Mouse (Mus musculus) lung, embryonic 15.5 days (tissue): Measurements from ENCODE around the gene Nfasc. TPM values are rescaled to one million over a fixed set of nuclear protein-coding genes. Genes with fewer than 3 reads are reported as not detected.

Experiments
- ATAC-seq: fragments of 200-750 bp; cut with Nextera tagmentation; 2 replicates; pipeline ENCODE4 v1.8.0; 2017; ENCODE audit warnings: moderate number of reproducible peaks, borderline replicate concordance; ENCODE audit not compliant: low FRiP score, low TSS enrichment; ENCODE audit errors: extremely low read depth
- H3K27ac ChIP-seq: fragments of 300-500 bp; sonication (generic); 2 replicates; pipeline ENCODE4 v1.5.1; 2015; ENCODE audit warnings: moderate library complexity, mild to moderate bottlenecking, inconsistent platforms
- H3K27me3 ChIP-seq: fragments of 300-500 bp; sonication (generic); 2 replicates; pipeline ENCODE4 v1.6.1; 2015; ENCODE audit warnings: inconsistent platforms
- H3K36me3 ChIP-seq: fragments of 300-500 bp; sonication (generic); 2 replicates; pipeline ENCODE4 v1.6.1; 2015; ENCODE audit warnings: inconsistent platforms
- H3K4me1 ChIP-seq: fragments of 300-500 bp; sonication (generic); 2 replicates; pipeline ENCODE4 v1.6.1; 2015; ENCODE audit warnings: inconsistent platforms
- H3K4me2 ChIP-seq: fragments of 300-500 bp; sonication (generic); 2 replicates; pipeline ENCODE4 v1.6.1; 2015; ENCODE audit warnings: inconsistent platforms, mild to moderate bottlenecking, moderate library complexity
- H3K4me3 ChIP-seq: fragments of 300-500 bp; sonication (generic); 2 replicates; pipeline ENCODE4 v1.5.1; 2015; ENCODE audit warnings: mild to moderate bottlenecking, inconsistent platforms
- H3K9ac ChIP-seq: fragments of 300-500 bp; sonication (generic); 2 replicates; pipeline ENCODE4 v1.6.1; 2015; ENCODE audit warnings: inconsistent platforms
- H3K9me3 ChIP-seq: fragments of 300-500 bp; sonication (generic); 2 replicates; pipeline ENCODE4 v1.6.1; 2016; ENCODE audit warnings: inconsistent platforms
- WGBS: fragments of 180-500 bp; shearing (Covaris S2); methylation state at CpG from one replicate; pipeline ENCODE4 v1.1.7; 2015; 5-methylcytosine and 5-hydroxymethylcytosine counted together
- polyA plus RNA-seq: library from polyadenylated mRNA; unstranded; fragments of >200 nt; fragmentation: Nextera tagmentation; extraction: Ambion mirVana; gene quantifications from 2 replicates; pipeline ENCODE4 v1.2.1, GENCODE M21; 2015

Gene Nfasc
- polyA plus RNA-seq, 1 experiment from 2014 or later = 0.65 TPM

- Histone ChIP-seq H3K27ac (no peak overlapping the region), H3K36me3 (no peaks in the 10 kb centered on the region), H3K9me3 (no peaks in the 10 kb centered on the region), H3K4me2 (no peak overlapping the region), H3K9ac (no peak overlapping the region), H3K4me1 (no peaks in the 10 kb centered on the region), H3K4me3 (no peak overlapping the region), H3K27me3 (no peaks in the 10 kb centered on the region)
- WGBS = 30% methylated on average over 2 of the region's 2 CpGs
- ATAC-seq = no peak
Observed at GRCm38 (mm10) chr1:132727548-132727947, 14.0 kb downstream of the Nfasc start.

- H3K9ac ChIP-seq = no peak overlapping the region
- H3K4me1 ChIP-seq = no peaks in the 10 kb centered on the region
- H3K27me3 ChIP-seq = no peaks in the 10 kb centered on the region
- WGBS = 65% methylated on average over 4 of the region's 4 CpGs
- no peak overlapping the region for H3K27ac ChIP-seq
- ATAC-seq = no peak
- H3K36me3 ChIP-seq = no peaks in the 10 kb centered on the region
- no peaks in the 10 kb centered on the region for H3K9me3 ChIP-seq
- H3K4me2 ChIP-seq = no peak overlapping the region
- H3K4me3 ChIP-seq = no peak overlapping the region
Observed at GRCm38 (mm10) chr1:132722362-132722761, 19.2 kb downstream of the Nfasc start.

- Histone ChIP-seq H3K9me3 (no peaks in the 10 kb centered on the region), H3K4me3 (no peak overlapping the region), H3K27me3 (no peaks in the 10 kb centered on the region; the same call in 1 of the 2 replicates), H3K4me2 (no peak overlapping the region), H3K36me3 (no peaks in the 10 kb centered on the region), H3K4me1 (no peaks in the 10 kb centered on the region), H3K9ac (no peak overlapping the region), H3K27ac (no peak overlapping the region)
- 58% methylated on average over 3 of the region's 3 CpGs for WGBS
- ATAC-seq = no peak
Observed at GRCm38 (mm10) chr1:132721266-132721665, 20.3 kb downstream of the Nfasc start.

- Histone ChIP-seq H3K4me1 (no peaks in the 10 kb centered on the region), H3K4me2 (no peak overlapping the region), H3K36me3 (no peaks in the 10 kb centered on the region), H3K9me3 (no peaks in the 10 kb centered on the region), H3K9ac (no peak overlapping the region), H3K27ac (no peak overlapping the region), H3K27me3 (no peaks in the 10 kb centered on the region; the same call in 1 of the 2 replicates), H3K4me3 (no peak overlapping the region)
- no peak for ATAC-seq
- 67% methylated on average over 5 of the region's 5 CpGs for WGBS
Observed at GRCm38 (mm10) chr1:132718225-132718624, 23.4 kb downstream of the Nfasc start.

- H3K27ac ChIP-seq = no peak overlapping the region
Observed at GRCm38 (mm10) chr1:132715044-132715443, 26.6 kb downstream of the Nfasc start.

GRCm38 (mm10) chr1:132709419-132709818, 32.2 kb downstream of the Nfasc start:
- no peak for ATAC-seq
- H3K36me3 ChIP-seq = no peaks in the 10 kb centered on the region
- H3K27ac ChIP-seq = no peak overlapping the region
- H3K4me3 ChIP-seq = no peak overlapping the region
- no peaks in the 10 kb centered on the region for H3K4me1 ChIP-seq
- H3K9me3 ChIP-seq = no peaks in the 10 kb centered on the region
- WGBS = 51% methylated on average over 5 of the region's 5 CpGs
- no peak overlapping the region for H3K4me2 ChIP-seq
- no peaks in the 10 kb centered on the region for H3K27me3 ChIP-seq
- H3K9ac ChIP-seq = no peak overlapping the region

More at GRCm38 (mm10) chr1:132715044-132715443, 26.6 kb downstream of the Nfasc start:
- 86% methylated on average over 9 of the region's 9 CpGs for WGBS
- no peak overlapping the region for H3K4me2 ChIP-seq
- H3K36me3 ChIP-seq = no peaks in the 10 kb centered on the region
- H3K4me3 ChIP-seq = no peak overlapping the region
- no peak for ATAC-seq
- H3K9ac ChIP-seq = no peak overlapping the region
- no peaks in the 10 kb centered on the region for H3K4me1 ChIP-seq
- H3K27me3 ChIP-seq = no peaks in the 10 kb centered on the region; the same call in 1 of the 2 replicates
- no peaks in the 10 kb centered on the region for H3K9me3 ChIP-seq

- H3K4me1 ChIP-seq = no peaks in the 10 kb centered on the region
- ATAC-seq = no peak
- H3K9me3 ChIP-seq = no peaks in the 10 kb centered on the region
- no peak overlapping the region for H3K27ac ChIP-seq
- H3K4me3 ChIP-seq = no peak overlapping the region
- no peaks in the 10 kb centered on the region for H3K36me3 ChIP-seq
- no peak overlapping the region for H3K4me2 ChIP-seq
- H3K27me3 ChIP-seq = no peaks in the 10 kb centered on the region
- WGBS = 44% methylated on average over 8 of the region's 8 CpGs
- no peak overlapping the region for H3K9ac ChIP-seq
Observed at GRCm38 (mm10) chr1:132707301-132707700, 34.3 kb downstream of the Nfasc start.

GRCm38 (mm10) chr1:132703467-132703866, 38.1 kb downstream of the Nfasc start:
- Histone ChIP-seq H3K27me3 (no peaks in the 10 kb centered on the region), H3K36me3 (no peaks in the 10 kb centered on the region), H3K4me1 (no peaks in the 10 kb centered on the region), H3K4me3 (no peak overlapping the region), H3K27ac (no peak overlapping the region), H3K9ac (no peak overlapping the region), H3K4me2 (no peak overlapping the region), H3K9me3 (no peaks in the 10 kb centered on the region)
- ATAC-seq = no peak
- 26% methylated on average over 5 of the region's 5 CpGs for WGBS

- WGBS = 69% methylated on average over 4 of the region's 4 CpGs
- H3K4me3 ChIP-seq = no peak overlapping the region
- H3K4me1 ChIP-seq = no peaks in the 10 kb centered on the region
- H3K36me3 ChIP-seq = no peaks in the 10 kb centered on the region
- H3K9me3 ChIP-seq = no peaks in the 10 kb centered on the region
- H3K9ac ChIP-seq = no peak overlapping the region
- no peaks in the 10 kb centered on the region for H3K27me3 ChIP-seq
- H3K4me2 ChIP-seq = no peak overlapping the region
- no peak for ATAC-seq
- no peak overlapping the region for H3K27ac ChIP-seq
Observed at GRCm38 (mm10) chr1:132696926-132697325, 44.7 kb downstream of the Nfasc start.

GRCm38 (mm10) chr1:132696232-132696631, 45.4 kb downstream of the Nfasc start:
- H3K27ac ChIP-seq = no peak overlapping the region
- H3K27me3 ChIP-seq = no peaks in the 10 kb centered on the region
- H3K4me2 ChIP-seq = no peak overlapping the region
- no peaks in the 10 kb centered on the region for H3K36me3 ChIP-seq
- H3K9me3 ChIP-seq = no peaks in the 10 kb centered on the region
- 27% methylated on average over 2 of the region's 2 CpGs for WGBS
- no peaks in the 10 kb centered on the region for H3K4me1 ChIP-seq
- H3K4me3 ChIP-seq = no peak overlapping the region
- ATAC-seq = no peak
- H3K9ac ChIP-seq = no peak overlapping the region

- 27% methylated on average over 9 of the region's 9 CpGs for WGBS
- H3K9ac ChIP-seq = no peak overlapping the region
- no peaks in the 10 kb centered on the region for H3K4me1 ChIP-seq
- no peak overlapping the region for H3K4me2 ChIP-seq
- ATAC-seq = no peak
- H3K9me3 ChIP-seq = no peaks in the 10 kb centered on the region
- no peak overlapping the region for H3K27ac ChIP-seq
- no peak overlapping the region for H3K4me3 ChIP-seq
- H3K27me3 ChIP-seq = no peaks in the 10 kb centered on the region
- H3K36me3 ChIP-seq = no peaks in the 10 kb centered on the region
Observed at GRCm38 (mm10) chr1:132694007-132694406, 47.6 kb downstream of the Nfasc start.

GRCm38 (mm10) chr1:132689181-132689580, 52.4 kb downstream of the Nfasc start:
- no peaks in the 10 kb centered on the region for H3K27me3 ChIP-seq
- H3K9ac ChIP-seq = no peak overlapping the region
- H3K4me2 ChIP-seq = no peak overlapping the region
- no peaks in the 10 kb centered on the region for H3K4me1 ChIP-seq
- no peak overlapping the region for H3K4me3 ChIP-seq
- H3K9me3 ChIP-seq = no peaks in the 10 kb centered on the region
- ATAC-seq = no peak
- 73% methylated on average over 3 of the region's 3 CpGs for WGBS
- no peak overlapping the region for H3K27ac ChIP-seq
- no peaks in the 10 kb centered on the region for H3K36me3 ChIP-seq

- Histone ChIP-seq H3K9ac (no peak overlapping the region), H3K4me2 (no peak overlapping the region), H3K27ac (no peak overlapping the region), H3K9me3 (no peaks in the 10 kb centered on the region), H3K36me3 (no peaks in the 10 kb centered on the region), H3K27me3 (no peaks in the 10 kb centered on the region), H3K4me1 (no peaks in the 10 kb centered on the region), H3K4me3 (no peak overlapping the region)
- WGBS = 32% methylated on average over 12 of the region's 12 CpGs
- ATAC-seq = no peak
Observed at GRCm38 (mm10) chr1:132678935-132679334, 62.7 kb downstream of the Nfasc start.
